Mouse (Mus musculus): ENCODE data around the gene Hus1b. TPM values are rescaled to one million over a fixed set of nuclear protein-coding genes. Genes with fewer than 3 reads are reported as not detected.

Gene Hus1b
- polyA plus RNA-seq, 1 experiment = 0.06 TPM

- H3K4me3 ChIP-seq (ENCODE audit: insufficient read depth, poor library complexity, severe bottlenecking) = no peak overlapping the region
- H3K79me3 ChIP-seq (ENCODE audit: low read depth) = no peaks in the 10 kb centered on the region
- no peaks in the 10 kb centered on the region for H3K27me3 ChIP-seq (ENCODE audit: control insufficient read depth, insufficient read depth, insufficient read length)
- H3ac ChIP-seq (ENCODE audit: control insufficient read depth, insufficient read length, low read depth) = no peak overlapping the region
- no peaks in the 10 kb centered on the region for H3K79me2 ChIP-seq (ENCODE audit: control insufficient read depth, insufficient read depth)
- peaks cover 15% of the 10 kb centered on the region for H3K36me3 ChIP-seq (ENCODE audit: control insufficient read depth, insufficient read depth)
- TF ChIP-seq MYOG (IDR thresholded peaks at IDR 0.05; ENCODE audit: control insufficient read depth, extremely low read depth, insufficient read length) (no peak), MYOD1 (IDR thresholded peaks at IDR 0.05; ENCODE audit: control insufficient read depth, insufficient read length, low read depth) (no peak), CEBPB (IDR thresholded peaks at IDR 0.05; ENCODE audit: low read depth) (no peak), CTCF (IDR thresholded peaks at IDR 0.05; ENCODE audit: control insufficient read depth, insufficient read depth, insufficient read length) (no peak), MAX (IDR thresholded peaks at IDR 0.05) (no peak), USF1 (IDR thresholded peaks at IDR 0.05; ENCODE audit: low read depth) (no peak), FOSL1 (IDR thresholded peaks at IDR 0.05; ENCODE audit: insufficient read depth, low read length, poor library complexity, severe bottlenecking) (no peak)
These were observed 46.0 kb downstream of the Hus1b start for GRCm38 (mm10) chr13:30901387-30902041.

Other genes starting within 250 kb of the Hus1b start
- not detected for gene Irf4, start 198.5 kb downstream of the Hus1b start, polyA plus RNA-seq (2012; fragmentation: generic; extraction: Trizol)
- 10.8 TPM for gene Exoc2, start 26.3 kb upstream of the Hus1b start, polyA plus RNA-seq (2012; fragmentation: generic; extraction: Trizol)
- gene Gm5447, start 26.4 kb upstream of the Hus1b start, polyA plus RNA-seq (2012; fragmentation: generic; extraction: Trizol) = 0.02 TPM